Mouse (Mus musculus): ENCODE results near the gene Cphx1. TPM values are rescaled to one million over a fixed set of nuclear protein-coding genes. Genes with fewer than 3 reads are reported as not detected.
"Not testable (repeated sequence)": the region's sequence is repeated elsewhere in the genome, so short reads cannot be mapped to it uniquely, and the experiment has no call there.

The Cphx1 gene
- not detected in 2 replicates for polyA plus RNA-seq (2012; rRNA removed)

DNA sequence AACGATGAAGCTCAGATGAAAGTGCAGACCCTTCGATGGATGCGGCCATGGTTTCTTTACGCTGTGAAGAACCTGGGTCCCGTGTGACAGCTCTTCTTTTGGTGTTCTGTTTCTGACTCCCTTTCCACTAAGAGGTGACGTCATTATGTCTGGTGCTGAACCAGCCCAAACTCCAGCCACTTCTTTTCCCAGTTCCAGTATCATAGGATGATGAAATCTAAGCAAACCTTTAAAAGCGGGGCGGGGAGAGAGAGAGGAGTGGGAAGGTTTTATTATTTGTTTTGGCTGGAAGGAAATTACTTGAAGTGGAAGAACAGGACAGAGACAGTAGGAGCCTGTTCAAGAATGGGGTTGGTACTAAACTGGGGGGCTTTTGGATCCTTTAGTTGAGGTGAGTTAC, at the start of gene Cphx1:
Gene Cphx1 (plus strand): TSS at position 301 of the 400 bp plus-strand sequence.
- not testable (repeated sequence) for H3K27me3 ChIP-seq (ENCODE audit: control insufficient read depth, insufficient read depth, low read length); H3K36me3 ChIP-seq (ENCODE audit: control insufficient read depth, insufficient read depth, low read length); H3K27ac ChIP-seq (ENCODE audit: insufficient read depth, low read length); DNase-seq (ENCODE audit: low read depth in 1 of 2, low spot score in 2 of 2); H3K4me3 ChIP-seq (ENCODE audit: extremely low read depth, insufficient read depth, insufficient read length); H3K4me1 ChIP-seq (ENCODE audit: control insufficient read depth, insufficient read depth, insufficient read length)
- WGBS: no CpG with 5 or more reads among the region's 8 CpGs

DNA sequence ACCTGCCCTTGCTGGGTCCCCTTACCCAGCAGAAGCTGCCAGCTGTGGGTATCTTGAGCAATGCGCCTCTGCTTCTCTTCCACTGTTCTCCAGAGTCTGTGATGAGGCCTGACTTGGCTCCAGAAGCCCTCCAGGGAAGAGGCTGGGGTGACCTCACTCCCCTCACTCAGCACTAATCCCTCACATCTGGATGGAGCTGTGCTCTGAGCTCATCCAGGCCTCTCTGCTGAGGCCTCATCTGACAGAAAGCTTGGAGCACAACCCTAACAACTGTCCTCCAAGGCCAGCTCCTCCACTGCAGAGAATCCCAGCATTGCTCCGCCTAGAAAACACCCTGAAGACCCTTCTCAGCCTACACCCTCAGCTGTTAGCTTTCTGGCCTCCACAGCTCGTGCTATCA, 43.5 kb upstream of the Cphx1 start:
- DNase-seq (ENCODE audit: low read depth in 1 of 2, low spot score in 2 of 2); H3K27ac ChIP-seq (ENCODE audit: insufficient read depth, low read length); H3K4me3 ChIP-seq (ENCODE audit: extremely low read depth, insufficient read depth, insufficient read length); H3K36me3 ChIP-seq (ENCODE audit: control insufficient read depth, insufficient read depth, low read length); H3K27me3 ChIP-seq (ENCODE audit: control insufficient read depth, insufficient read depth, low read length); H3K4me1 ChIP-seq (ENCODE audit: control insufficient read depth, insufficient read depth, insufficient read length): not testable (repeated sequence)
- no CpG with 5 or more reads among the region's 3 CpGs for WGBS

DNA sequence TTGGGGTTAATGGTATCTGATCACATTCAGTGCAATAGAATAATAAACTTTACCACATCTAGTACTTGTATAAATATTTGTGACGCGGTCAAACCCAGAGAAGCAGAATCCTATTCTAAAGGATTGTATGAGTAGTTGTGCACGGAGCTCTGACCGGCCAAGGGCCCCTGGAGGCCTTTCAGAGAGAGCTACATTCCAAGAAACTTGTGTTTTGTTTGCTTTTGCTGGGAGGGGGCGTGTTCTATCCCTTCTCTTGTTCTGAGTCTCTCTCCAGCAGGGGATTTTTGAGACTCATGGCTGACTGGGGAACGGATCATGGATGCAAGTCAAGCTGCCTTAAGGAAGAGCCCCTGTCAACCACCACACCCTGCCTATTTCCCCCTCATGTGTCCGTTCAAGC, 42.4 kb upstream of the Cphx1 start:
- H3K4me1 ChIP-seq (ENCODE audit: control insufficient read depth, insufficient read depth, insufficient read length); H3K27ac ChIP-seq (ENCODE audit: insufficient read depth, low read length); H3K4me3 ChIP-seq (ENCODE audit: extremely low read depth, insufficient read depth, insufficient read length); H3K27me3 ChIP-seq (ENCODE audit: control insufficient read depth, insufficient read depth, low read length); DNase-seq (ENCODE audit: low read depth in 1 of 2, low spot score in 2 of 2); H3K36me3 ChIP-seq (ENCODE audit: control insufficient read depth, insufficient read depth, low read length): not testable (repeated sequence)
- whole genome bisulfite sequencing: no CpG with 5 or more reads among the region's 7 CpGs

DNA sequence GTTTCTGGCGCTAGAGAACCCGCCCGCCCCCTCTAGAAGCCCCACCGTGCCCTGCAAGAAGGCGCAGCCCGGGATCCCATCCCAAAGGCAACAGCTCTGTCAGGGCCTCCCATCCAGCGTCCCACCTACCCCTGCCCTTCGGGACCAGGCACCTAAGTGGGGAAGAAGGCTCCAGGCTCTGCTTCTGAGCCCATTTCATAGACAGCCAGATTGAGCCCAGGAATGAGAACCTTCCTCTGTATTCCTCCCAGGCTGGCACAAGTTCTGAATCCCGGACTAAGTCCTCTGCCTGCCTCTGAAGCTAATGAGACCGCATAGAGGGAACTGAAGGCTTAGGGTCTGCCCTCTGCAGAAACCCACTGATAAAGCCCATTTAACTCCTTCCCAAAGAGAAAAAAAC, 35.1 kb upstream of the Cphx1 start, which contains the start of gene Plac9a:
Gene Plac9a (minus strand): TSS at position 101 of the 400 bp plus-strand sequence.
- no CpG with 5 or more reads among the region's 10 CpGs for WGBS

DNA sequence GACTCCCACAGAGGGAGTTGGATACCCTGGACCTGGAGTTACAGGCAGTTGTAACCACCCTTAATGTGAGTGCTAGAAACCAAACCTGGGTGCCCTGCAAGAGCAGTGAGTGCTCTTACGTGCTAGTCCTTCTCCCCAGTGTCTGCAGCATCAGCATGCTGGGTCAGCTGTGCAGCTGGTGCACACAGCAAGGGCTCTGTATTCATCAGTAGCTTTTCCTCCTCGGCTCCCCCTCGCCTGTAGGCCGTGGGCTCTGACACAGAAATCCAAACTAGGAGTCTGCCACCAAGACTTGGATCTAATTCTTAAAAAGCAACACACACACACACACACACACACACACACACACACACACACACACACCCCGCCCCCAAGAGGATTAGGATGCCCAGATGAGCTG, 32.9 kb upstream of the Cphx1 start:
- not testable (repeated sequence) for H3K27ac ChIP-seq (ENCODE audit: insufficient read depth, low read length); H3K4me3 ChIP-seq (ENCODE audit: extremely low read depth, insufficient read depth, insufficient read length); H3K27me3 ChIP-seq (ENCODE audit: control insufficient read depth, insufficient read depth, low read length); H3K36me3 ChIP-seq (ENCODE audit: control insufficient read depth, insufficient read depth, low read length); H3K4me1 ChIP-seq (ENCODE audit: control insufficient read depth, insufficient read depth, insufficient read length); DNase-seq (ENCODE audit: low read depth in 1 of 2, low spot score in 2 of 2)
- 89% methylated on average over 1 of the region's 5 CpGs for WGBS

More for the DNA sequence above, 35.1 kb upstream of the Cphx1 start, which contains the start of gene Plac9a:
- not testable (repeated sequence) for H3K36me3 ChIP-seq (ENCODE audit: control insufficient read depth, insufficient read depth, low read length); H3K4me1 ChIP-seq (ENCODE audit: control insufficient read depth, insufficient read depth, insufficient read length); H3K4me3 ChIP-seq (ENCODE audit: extremely low read depth, insufficient read depth, insufficient read length); DNase-seq (ENCODE audit: low read depth in 1 of 2, low spot score in 2 of 2); H3K27me3 ChIP-seq (ENCODE audit: control insufficient read depth, insufficient read depth, low read length); H3K27ac ChIP-seq (ENCODE audit: insufficient read depth, low read length)

DNA sequence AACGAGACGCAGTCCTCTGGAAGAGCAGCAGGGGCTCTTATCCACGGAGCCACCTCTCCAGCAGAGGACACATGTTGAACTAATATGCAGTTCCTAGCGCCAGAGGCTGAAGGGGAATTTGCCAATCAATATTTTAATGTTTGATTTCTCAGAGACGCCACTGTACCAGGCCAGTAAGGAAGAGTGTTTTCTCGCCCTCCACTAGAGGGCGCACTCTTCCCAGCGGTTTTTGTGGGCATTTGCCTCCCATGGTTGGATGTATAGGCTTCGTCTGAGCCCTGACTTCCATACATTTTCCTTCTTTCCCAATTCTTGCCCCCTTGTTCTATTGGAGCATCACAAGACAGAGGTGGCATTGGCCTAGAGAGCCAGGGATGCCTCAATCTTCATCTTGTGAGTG, 30.8 kb upstream of the Cphx1 start:
- H3K27me3 ChIP-seq (ENCODE audit: control insufficient read depth, insufficient read depth, low read length); H3K4me3 ChIP-seq (ENCODE audit: extremely low read depth, insufficient read depth, insufficient read length); H3K36me3 ChIP-seq (ENCODE audit: control insufficient read depth, insufficient read depth, low read length); H3K27ac ChIP-seq (ENCODE audit: insufficient read depth, low read length); DNase-seq (ENCODE audit: low read depth in 1 of 2, low spot score in 2 of 2); H3K4me1 ChIP-seq (ENCODE audit: control insufficient read depth, insufficient read depth, insufficient read length): not testable (repeated sequence)
- WGBS: no CpG with 5 or more reads among the region's 9 CpGs

DNA sequence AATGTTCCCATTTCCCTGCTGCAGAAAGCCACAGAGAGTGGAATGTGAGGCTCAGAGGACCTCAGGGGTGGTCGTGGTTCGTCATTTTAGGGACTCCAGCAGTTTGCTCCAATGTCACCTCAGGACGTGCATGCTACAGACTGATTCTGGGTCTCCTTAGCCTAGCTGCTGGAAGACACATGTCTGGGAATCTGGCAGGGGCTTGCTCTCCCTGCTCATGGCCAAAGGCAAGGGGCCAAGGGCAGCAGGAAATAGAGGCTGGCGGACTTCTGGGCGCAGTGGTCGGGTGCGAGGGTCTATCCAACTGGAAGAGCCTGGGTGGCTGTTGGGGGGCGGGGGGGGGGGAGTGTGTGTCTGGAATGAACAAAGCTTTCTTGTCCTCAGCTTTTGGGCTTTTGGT, 29.1 kb upstream of the Cphx1 start:
- not testable (repeated sequence) for H3K4me1 ChIP-seq (ENCODE audit: control insufficient read depth, insufficient read depth, insufficient read length); H3K4me3 ChIP-seq (ENCODE audit: extremely low read depth, insufficient read depth, insufficient read length); DNase-seq (ENCODE audit: low read depth in 1 of 2, low spot score in 2 of 2); H3K27ac ChIP-seq (ENCODE audit: insufficient read depth, low read length); H3K36me3 ChIP-seq (ENCODE audit: control insufficient read depth, insufficient read depth, low read length); H3K27me3 ChIP-seq (ENCODE audit: control insufficient read depth, insufficient read depth, low read length)
- WGBS: no CpG with 5 or more reads among the region's 8 CpGs

DNA sequence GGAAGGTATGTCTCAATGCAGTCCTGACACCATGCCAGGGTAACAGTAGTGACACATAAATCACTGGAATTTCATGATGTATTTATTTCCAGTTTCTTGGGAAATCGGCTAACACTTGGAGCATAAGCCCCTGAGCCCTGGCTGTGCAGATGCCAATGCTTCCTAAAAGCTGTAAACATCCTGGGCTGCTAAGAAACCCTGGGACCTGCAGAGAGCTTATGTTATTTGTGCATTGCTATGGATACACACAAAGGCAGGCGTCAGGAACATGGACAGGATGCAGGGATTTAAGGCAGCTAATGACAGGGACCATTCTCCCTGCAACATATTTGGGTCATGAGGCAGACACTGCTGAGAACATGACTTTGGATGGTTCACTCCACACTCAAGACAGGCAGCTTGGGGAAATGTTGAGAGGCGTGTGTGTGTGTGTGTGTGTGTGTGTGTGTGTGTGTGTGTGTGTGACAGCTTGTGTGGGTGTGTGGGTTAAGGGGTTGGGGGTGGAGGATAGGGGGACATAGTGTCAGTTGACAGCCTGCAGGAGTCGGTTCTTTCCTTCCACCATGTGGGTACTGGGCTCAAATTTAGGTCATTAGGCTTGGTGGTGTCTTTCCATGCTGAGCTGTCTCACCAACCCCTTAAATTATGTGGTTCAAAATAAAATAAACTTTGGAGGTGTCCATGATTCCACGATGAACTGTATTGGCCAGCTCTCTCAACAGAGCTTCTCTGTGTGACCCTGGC, 19.5 kb upstream of the Cphx1 start:
- H3K36me3 ChIP-seq (ENCODE audit: control insufficient read depth, insufficient read depth, low read length); H3K4me3 ChIP-seq (ENCODE audit: extremely low read depth, insufficient read depth, insufficient read length); H3K4me1 ChIP-seq (ENCODE audit: control insufficient read depth, insufficient read depth, insufficient read length); DNase-seq (ENCODE audit: low read depth in 1 of 2, low spot score in 2 of 2); H3K27me3 ChIP-seq (ENCODE audit: control insufficient read depth, insufficient read depth, low read length); H3K27ac ChIP-seq (ENCODE audit: insufficient read depth, low read length): not testable (repeated sequence)
- no CpG with 5 or more reads among the region's 5 CpGs for WGBS

DNA sequence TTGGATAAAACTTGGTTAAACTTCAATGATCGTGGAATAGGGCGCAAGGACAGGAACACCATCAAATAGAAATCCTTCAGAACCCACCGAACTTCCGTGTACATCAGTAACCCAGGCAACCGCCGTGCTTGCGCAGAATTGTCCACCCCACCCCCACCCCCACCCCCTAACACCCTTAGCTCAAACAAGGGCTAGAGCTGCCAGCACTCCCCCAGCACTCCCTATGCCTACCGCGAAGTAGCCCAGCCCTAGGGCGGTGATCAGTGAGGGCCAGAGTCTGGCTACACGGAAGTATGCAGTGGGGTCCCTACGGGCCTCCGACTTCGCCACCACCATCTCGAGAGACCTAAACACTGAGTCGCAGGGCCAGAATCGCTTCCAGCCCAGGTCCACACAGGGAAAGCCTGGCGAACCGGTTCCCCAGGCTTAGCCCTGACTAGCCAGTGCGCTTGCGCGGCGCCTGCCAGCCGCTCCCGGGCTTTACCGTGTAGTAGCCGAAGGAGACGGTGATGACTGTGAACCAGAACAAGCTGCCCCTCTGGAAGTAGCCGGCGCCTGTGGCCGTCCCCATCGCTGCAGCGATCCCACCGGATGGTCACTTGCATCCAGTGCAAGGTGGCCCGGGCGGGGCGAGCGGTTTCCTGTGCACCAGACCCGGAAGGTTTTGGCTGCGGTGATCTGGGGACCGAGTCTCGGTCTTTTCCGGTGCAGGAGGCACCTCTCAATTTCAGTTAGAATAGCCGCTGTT, 11.1 kb upstream of the Cphx1 start:
- not testable (repeated sequence) for H3K4me1 ChIP-seq (ENCODE audit: control insufficient read depth, insufficient read depth, insufficient read length); DNase-seq (ENCODE audit: low read depth in 1 of 2, low spot score in 2 of 2); H3K4me3 ChIP-seq (ENCODE audit: extremely low read depth, insufficient read depth, insufficient read length); H3K36me3 ChIP-seq (ENCODE audit: control insufficient read depth, insufficient read depth, low read length); H3K27ac ChIP-seq (ENCODE audit: insufficient read depth, low read length); H3K27me3 ChIP-seq (ENCODE audit: control insufficient read depth, insufficient read depth, low read length)
- no CpG with 5 or more reads among the region's 44 CpGs for WGBS

DNA sequence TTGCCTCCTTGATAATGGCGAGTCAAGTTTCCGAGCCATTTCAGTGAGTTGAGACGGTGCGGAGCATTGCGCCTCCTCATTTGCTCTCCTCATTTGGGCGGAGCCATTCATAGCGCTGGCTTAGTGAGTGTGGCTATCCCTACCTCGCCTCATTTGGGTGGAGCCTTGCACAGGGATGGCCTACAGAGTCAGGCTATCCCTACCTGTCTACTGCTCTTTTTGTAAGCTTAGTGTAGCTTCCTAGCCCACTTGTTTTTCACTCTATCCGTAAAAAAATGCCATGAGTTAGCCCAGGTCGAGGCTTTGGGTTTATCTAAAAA, 10.6 kb upstream of the Cphx1 start, which contains the start of gene Tmem254a:
Gene Tmem254a (minus strand): TSS at position 111 of the 320 bp plus-strand sequence.
- not testable (repeated sequence) for H3K27me3 ChIP-seq (ENCODE audit: control insufficient read depth, insufficient read depth, low read length); DNase-seq (ENCODE audit: low read depth in 1 of 2, low spot score in 2 of 2); H3K4me1 ChIP-seq (ENCODE audit: control insufficient read depth, insufficient read depth, insufficient read length); H3K4me3 ChIP-seq (ENCODE audit: extremely low read depth, insufficient read depth, insufficient read length); H3K27ac ChIP-seq (ENCODE audit: insufficient read depth, low read length); H3K36me3 ChIP-seq (ENCODE audit: control insufficient read depth, insufficient read depth, low read length)
- WGBS: no CpG with 5 or more reads among the region's 10 CpGs

All from spleen, adult 2 months (tissue).